Mouse (Mus musculus) CH12.LX (cell line): Measurements from ENCODE around the gene Gm12394. TPM values are rescaled to one million over a fixed set of nuclear protein-coding genes. Genes with fewer than 3 reads are reported as not detected.
"Not testable (repeated sequence)": the region's sequence is repeated elsewhere in the genome, so short reads cannot be mapped to it uniquely, and the experiment has no call there.

Experiments
- DNase-seq: peaks from one replicate; pipeline ENCODE4 v3.0.0-alpha.2; 2013; ENCODE audit errors: extremely low read depth
- H3K27ac ChIP-seq: 2 replicates; pipeline ENCODE4 v1.5.1; 2012; ENCODE audit warnings: low read depth, mild to moderate bottlenecking, control low read depth, moderate library complexity; ENCODE audit not compliant: insufficient read depth
- H3K27me3 ChIP-seq: replicated peaks from 2 replicates; pipeline ENCODE3; 2012; ENCODE audit warnings: inconsistent platforms
- H3K36me3 ChIP-seq, 2 experiments: replicated peaks in 1 of 2; 2 replicates each; pipeline versions ENCODE3 to v1.6.1; 2012; ENCODE audit warnings: inconsistent platforms in 1 of 2, low read length in 1 of 2, mild to moderate bottlenecking in 1 of 2, mixed read lengths in 1 of 2, moderate library complexity in 1 of 2; ENCODE audit not compliant: control insufficient read depth in 1 of 2, insufficient read depth in 1 of 2
- H3K4me1 ChIP-seq, 2 experiments: 2 replicates each; pipeline ENCODE4 v1.6.1; 2012; ENCODE audit warnings: inconsistent platforms in 1 of 2, moderate library complexity in 1 of 2; ENCODE audit not compliant: insufficient read depth in 2 of 2, control insufficient read depth in 1 of 2
- H3K4me2 ChIP-seq: 2 replicates; pipeline ENCODE4 v1.6.1; 2012; ENCODE audit warnings: low read depth, mild to moderate bottlenecking, control low read depth; ENCODE audit not compliant: poor library complexity, insufficient read depth, severe bottlenecking
- H3K4me3 ChIP-seq, 3 experiments: fragments of 150-350 bp in 1 of 3; sonication (generic) in 1 of 3; replicated peaks in 1 of 3; 2 replicates each; pipeline versions ENCODE3 to v1.5.1; 2011 to 2012; ENCODE audit warnings: low read depth in 2 of 3, low read length in 2 of 3, mild to moderate bottlenecking in 2 of 3, moderate library complexity in 2 of 3, control low read depth in 1 of 3, improper control_type of control experiment in 1 of 3, inconsistent platforms in 1 of 3, mixed read lengths in 1 of 3; ENCODE audit not compliant: poor library complexity in 1 of 3
- H3K79me2 ChIP-seq: replicated peaks from 2 replicates; pipeline ENCODE4 v1.6.1; 2012; ENCODE audit warnings: mild to moderate bottlenecking, moderate library complexity; ENCODE audit not compliant: control insufficient read depth, poor library complexity, insufficient read depth, severe bottlenecking; ENCODE audit errors: extremely low read depth
- H3K9ac ChIP-seq: 2 replicates; pipeline ENCODE4 v1.6.1; 2012; ENCODE audit warnings: low read depth, mild to moderate bottlenecking, control low read depth, moderate library complexity; ENCODE audit not compliant: insufficient read depth
- H3K9me3 ChIP-seq: replicated peaks from 2 replicates; pipeline ENCODE3; 2012; ENCODE audit warnings: low read length, inconsistent platforms, mixed read lengths
- CTCF ChIP-seq, 2 experiments: IDR thresholded peaks in 1 of 2; conservative IDR thresholded peaks in 1 of 2; 2 replicates each; pipeline ENCODE4 v1.5.1; 2011 to 2012; ENCODE audit warnings: low read depth in 2 of 2, low read length in 2 of 2, improper control_type of control experiment in 1 of 2, inconsistent platforms in 1 of 2, mild to moderate bottlenecking in 1 of 2, moderate library complexity in 1 of 2
- EP300 ChIP-seq: IDR thresholded peaks from 2 replicates; pipeline ENCODE4 v1.6.1; 2011; ENCODE audit warnings: low read length, improper control_type of control experiment
- ETS1 ChIP-seq: conservative IDR thresholded peaks from 2 replicates; pipeline ENCODE4 v1.6.1; 2012; ENCODE audit warnings: low read depth, mild to moderate bottlenecking, inconsistent platforms, low read length, improper control_type of control experiment, moderate library complexity
- GABPA ChIP-seq: IDR thresholded peaks from 2 replicates; pipeline ENCODE4 v1.6.1; 2012; ENCODE audit warnings: low read depth, low read length, improper control_type of control experiment, inconsistent platforms; ENCODE audit not compliant: insufficient replicate concordance
- HCFC1 ChIP-seq: IDR thresholded peaks from 2 replicates; pipeline ENCODE4 v1.6.1; 2012; ENCODE audit warnings: low read depth, mild to moderate bottlenecking, inconsistent platforms, low read length, improper control_type of control experiment
- IRF4 ChIP-seq: IDR thresholded peaks from 2 replicates; pipeline ENCODE4 v1.6.1; 2014; ENCODE audit warnings: low read depth, mild to moderate bottlenecking, inconsistent platforms, low read length, improper control_type of control experiment
- JUN ChIP-seq: IDR thresholded peaks from 2 replicates; pipeline ENCODE4 v1.6.1; 2011; ENCODE audit warnings: low read depth, mild to moderate bottlenecking, low read length, improper control_type of control experiment, moderate library complexity; ENCODE audit not compliant: insufficient read depth
- JUND ChIP-seq: conservative IDR thresholded peaks from 2 replicates; pipeline ENCODE4 v1.6.1; 2011; ENCODE audit warnings: low read depth, low read length, improper control_type of control experiment
- KAT2A ChIP-seq: IDR thresholded peaks from 2 replicates; pipeline ENCODE4 v1.6.1; 2012; ENCODE audit warnings: low read length, improper control_type of control experiment, inconsistent platforms; ENCODE audit not compliant: insufficient replicate concordance
- MAFK ChIP-seq: IDR thresholded peaks from 2 replicates; pipeline ENCODE4 v1.6.1; 2011; ENCODE audit warnings: low read length, improper control_type of control experiment; ENCODE audit not compliant: insufficient replicate concordance
- MAX ChIP-seq: IDR thresholded peaks from 2 replicates; pipeline ENCODE4 v1.6.1; 2011; ENCODE audit warnings: low read length, improper control_type of control experiment
- MAZ ChIP-seq: IDR thresholded peaks from 2 replicates; pipeline ENCODE4 v1.6.1; 2012; ENCODE audit warnings: low read depth, mild to moderate bottlenecking, inconsistent platforms, low read length, improper control_type of control experiment, moderate library complexity
- MEF2A ChIP-seq: IDR thresholded peaks from 2 replicates; pipeline ENCODE4 v1.6.1; 2014; ENCODE audit warnings: low read depth, mild to moderate bottlenecking, inconsistent platforms, low read length, improper control_type of control experiment, borderline replicate concordance
- MXI1 ChIP-seq: IDR thresholded peaks from 2 replicates; pipeline ENCODE4 v1.6.1; 2011; ENCODE audit warnings: mild to moderate bottlenecking, low read depth, low read length, improper control_type of control experiment
- NELFE ChIP-seq: IDR thresholded peaks from 2 replicates; pipeline ENCODE4 v1.6.1; 2011; ENCODE audit warnings: low read depth, low read length, improper control_type of control experiment
- RCOR1 ChIP-seq: conservative IDR thresholded peaks from 2 replicates; pipeline ENCODE4 v1.6.1; 2012; ENCODE audit warnings: low read depth, mild to moderate bottlenecking, inconsistent platforms, low read length, improper control_type of control experiment
- TCF12 ChIP-seq: IDR thresholded peaks from 2 replicates; pipeline ENCODE4 v1.6.1; 2014; ENCODE audit warnings: low read depth, mild to moderate bottlenecking, inconsistent platforms, low read length, improper control_type of control experiment
- USF1 ChIP-seq: IDR thresholded peaks from 2 replicates; pipeline ENCODE4 v1.6.1; 2014; ENCODE audit warnings: low read depth, mild to moderate bottlenecking, inconsistent platforms, low read length, improper control_type of control experiment
- USF2 ChIP-seq: conservative IDR thresholded peaks from 2 replicates; pipeline ENCODE4 v1.6.1; 2011; ENCODE audit warnings: low read depth, low read length, improper control_type of control experiment
- ZMIZ1 ChIP-seq: IDR thresholded peaks from 2 replicates; pipeline ENCODE4 v1.6.1; 2012; ENCODE audit warnings: low read depth, mild to moderate bottlenecking, inconsistent platforms, low read length, improper control_type of control experiment
- dilution Hi-C: fragments of 300-500 bp; cut with MboI; formaldehyde crosslinking; loops from 2 replicates; pipeline ENCODE4 v1.14.3; 2020; ENCODE audit warnings: low sequenced_read_pairs; ENCODE audit not compliant: extremely low pct_unique_long_range_greater_than_20kb, extremely low pct_ligation_motif_present
- in situ Hi-C: fragments of 300-500 bp; cut with MboI; formaldehyde crosslinking; loops from 3 replicates; pipeline ENCODE4 v1.14.3; 2019; ENCODE audit warnings: low sequenced_read_pairs, low pct_ligation_motif_present, low pct_unique_long_range_greater_than_20kb, mixed read lengths
- polyA plus RNA-seq: library from polyadenylated mRNA; unstranded; fragments of >175 nt; gene quantifications from 2 replicates; pipeline ENCODE4 v1.2.1, GENCODE M21; 2012; ENCODE audit warnings: low read depth; ENCODE audit not compliant: insufficient read length
- total RNA-seq, 2 experiments: library from RNA; depleted of rRNA; stranded (reverse); fragments of 300-350 nt in 1 of 2; fragments of >200 nt in 1 of 2; gene quantifications; 2 replicates each; pipeline ENCODE4 v1.2.3; 2012 to 2014

The Gm12394 gene
- not detected in 2 replicates for total RNA-seq (2012; rRNA removed)
- not detected in 2 replicates for total RNA-seq (2014; rRNA removed)
- polyA plus RNA-seq, result not detected in 2 replicates

- dilution Hi-C loops, H3K4me2 ChIP-seq, DNase-seq, H3K27me3 ChIP-seq, H3K36me3 ChIP-seq, H3K9me3 ChIP-seq, in situ Hi-C loops, H3K9ac ChIP-seq, H3K27ac ChIP-seq, H3K4me3 ChIP-seq, H3K4me1 ChIP-seq, H3K79me2 ChIP-seq: not testable (repeated sequence)
Measured at GRCm38 (mm10) chr4:42856671-42857070, at the start of gene Gm12394. TSS of gene Gm12394 (minus strand) at chr4:42856771.

DNA sequence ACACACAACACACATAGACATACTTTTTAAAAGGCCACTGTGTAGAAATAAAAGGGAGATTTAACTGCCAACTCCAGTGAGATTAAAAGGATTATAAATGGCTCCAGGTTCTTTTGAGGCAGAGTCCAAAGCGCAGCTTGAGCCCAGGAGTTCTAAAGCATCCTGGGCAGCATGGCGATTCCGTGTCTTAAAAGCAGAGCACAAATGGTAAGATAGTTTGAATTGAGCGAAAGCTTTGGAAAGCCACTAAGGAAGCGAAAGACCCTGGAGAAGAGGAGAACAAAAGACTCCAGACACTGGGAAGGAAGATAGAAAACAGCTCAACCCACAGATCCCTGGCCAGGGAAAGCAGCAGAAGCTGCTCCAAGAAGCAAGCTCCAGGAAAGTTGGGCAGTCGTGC lies 48.4 kb upstream of the Gm12394 start:
- H3K4me2 ChIP-seq, result no peak overlapping the region
- H3K4me1 ChIP-seq, result no peaks in the 10 kb centered on the region; a peak in 1 of 4 replicates
- dilution Hi-C loops, result no loop called here
- H3K9ac ChIP-seq, result no peak overlapping the region
- H3K36me3 ChIP-seq, result no peaks in the 10 kb centered on the region
- in situ Hi-C loops, result no loop called here
- no peak for DNase-seq
- H3K79me2 ChIP-seq, result no peaks in the 10 kb centered on the region
- H3K27ac ChIP-seq, result no peak overlapping the region
- H3K27me3 ChIP-seq, result peaks cover 59% of the 10 kb centered on the region
- peaks cover 4% of the 10 kb centered on the region for H3K9me3 ChIP-seq
- TF ChIP-seq GABPA, result no peak
- no peak for TF ChIP-seq EP300
- no peak for TF ChIP-seq MAX
- no peak for TF ChIP-seq MEF2A
- no peak for TF ChIP-seq MAZ
- no peak for TF ChIP-seq TCF12
- TF ChIP-seq USF2, result no peak
- no peak for TF ChIP-seq IRF4
- no peak for TF ChIP-seq HCFC1
- no peak for TF ChIP-seq JUN
- TF ChIP-seq KAT2A, result no peak
- TF ChIP-seq RCOR1, result no peak
- no peak for TF ChIP-seq MXI1
- no peak for TF ChIP-seq ETS1
- no peak for TF ChIP-seq JUND
- TF ChIP-seq NELFE, result no peak
- no peak for TF ChIP-seq ZMIZ1
- TF ChIP-seq USF1, result no peak
- TF ChIP-seq MAFK, result no peak
- TF ChIP-seq CTCF (conservative IDR thresholded peaks at IDR 0.05 in 1 of 2, IDR thresholded peaks at IDR 0.05 in 1 of 2; ENCODE audit: low read depth in 2 of 2, low read length in 2 of 2), result no peak
- H3K4me3 ChIP-seq, result no peak overlapping the region
